Mouse (Mus musculus): ENCODE measurements around the gene Aqp6. TPM values are rescaled to one million over a fixed set of nuclear protein-coding genes. Genes with fewer than 3 reads are reported as not detected.
A peak's percentile ranks its signal among the peaks of the same experiment; 100 is the strongest.

Gene Aqp6
- polyA plus RNA-seq, 1 experiment from 2014 or later: not detected

- peaks cover 74% of the 10 kb centered on the region for H3K4me1 ChIP-seq
- ATAC-seq (ENCODE audit: insufficient number of reproducible peaks, insufficient read depth, low FRiP score, low TSS enrichment, low read depth): no peak
- 28% methylated on average over 6 of the region's 6 CpGs for WGBS
- H3K9me3 ChIP-seq: no peaks in the 10 kb centered on the region
- peak overlapping the region; percentile 85 for H3K4me3 ChIP-seq
- peaks cover 19% of the 10 kb centered on the region for H3K27me3 ChIP-seq
- peak overlapping the region; percentile 51 for H3K9ac ChIP-seq
- H3K36me3 ChIP-seq: no peaks in the 10 kb centered on the region
- peak overlapping the region; percentile 80 for H3K4me2 ChIP-seq
- H3K27ac ChIP-seq: peak overlapping the region; percentile 33
These were observed 48.0 kb downstream of the Aqp6 start for GRCm38 (mm10) chr15:99649067-99649761.

- no peak for ATAC-seq (ENCODE audit: insufficient number of reproducible peaks, insufficient read depth, low FRiP score, low TSS enrichment, low read depth)
- Histone ChIP-seq H3K4me3 (peak overlapping the region; percentile 85), H3K4me2 (peak overlapping the region; percentile 80), H3K9me3 (no peaks in the 10 kb centered on the region), H3K27me3 (peaks cover 30% of the 10 kb centered on the region), H3K9ac (peak overlapping the region; percentile 80), H3K27ac (no peak overlapping the region), H3K36me3 (no peaks in the 10 kb centered on the region), H3K4me1 (peaks cover 68% of the 10 kb centered on the region)
- 49% methylated on average over 2 of the region's 2 CpGs for WGBS
These were observed 49.1 kb downstream of the Aqp6 start for GRCm38 (mm10) chr15:99650304-99650703.

GRCm38 (mm10) chr15:99651163-99651872 lies 50.1 kb downstream of the Aqp6 start, which contains the start of gene Racgap1:
Gene Racgap1 (minus strand): TSS chr15:99651656.
- no peak within 1 kb of the TSS; the same call in 1 of the 2 replicates for H3K27ac ChIP-seq
- H3K27me3 ChIP-seq: peaks cover 39% of the 10 kb centered on the region
- H3K4me1 ChIP-seq: peaks cover 63% of the 10 kb centered on the region
- peak within 1 kb of the TSS; percentile 80 for H3K9ac ChIP-seq
- peak; percentile 91 for ATAC-seq (ENCODE audit: insufficient number of reproducible peaks, insufficient read depth, low FRiP score, low TSS enrichment, low read depth)
- peak within 1 kb of the TSS; percentile 85 for H3K4me3 ChIP-seq
- peak within 1 kb of the TSS; percentile 80 for H3K4me2 ChIP-seq
- H3K9me3 ChIP-seq: no peaks in the 10 kb centered on the region
- no peaks in the 10 kb centered on the region for H3K36me3 ChIP-seq
- WGBS: under 1% methylated on average over 68 of the region's 68 CpGs

GRCm38 (mm10) chr15:99651984-99652872 lies 51.0 kb downstream of the Aqp6 start:
- no peaks in the 10 kb centered on the region for H3K9me3 ChIP-seq
- WGBS: 67% methylated on average over 10 of the region's 10 CpGs
- no peak for ATAC-seq (ENCODE audit: insufficient number of reproducible peaks, insufficient read depth, low FRiP score, low TSS enrichment, low read depth)
- H3K4me3 ChIP-seq: peak overlapping the region; percentile 85
- H3K9ac ChIP-seq: 0 out of 2 replicates have a peak overlapping the region, but pooled peaks have one; percentile 22
- H3K27ac ChIP-seq: no peak overlapping the region
- H3K27me3 ChIP-seq: peaks cover 48% of the 10 kb centered on the region
- H3K36me3 ChIP-seq: no peaks in the 10 kb centered on the region
- peak overlapping the region; percentile 80 for H3K4me2 ChIP-seq
- H3K4me1 ChIP-seq: peaks cover 54% of the 10 kb centered on the region

GRCm38 (mm10) chr15:99653291-99653690 lies 52.1 kb downstream of the Aqp6 start:
- peak overlapping the region; percentile 16 for H3K4me3 ChIP-seq
- H3K27me3 ChIP-seq: peaks cover 48% of the 10 kb centered on the region
- no peaks in the 10 kb centered on the region for H3K9me3 ChIP-seq
- H3K36me3 ChIP-seq: no peaks in the 10 kb centered on the region
- H3K4me1 ChIP-seq: peaks cover 44% of the 10 kb centered on the region
- peak overlapping the region; percentile 53 for H3K4me2 ChIP-seq
- H3K9ac ChIP-seq: no peak overlapping the region
- WGBS: 12% methylated on average over 8 of the region's 8 CpGs
- no peak for ATAC-seq (ENCODE audit: insufficient number of reproducible peaks, insufficient read depth, low FRiP score, low TSS enrichment, low read depth)
- no peak overlapping the region for H3K27ac ChIP-seq

- peak overlapping the region; percentile 53 for H3K4me2 ChIP-seq
- no peaks in the 10 kb centered on the region for H3K36me3 ChIP-seq
- 4% methylated on average over 21 of the region's 21 CpGs for WGBS
- peaks cover 40% of the 10 kb centered on the region for H3K4me1 ChIP-seq
- peak overlapping the region; percentile 16 for H3K4me3 ChIP-seq
- peaks cover 48% of the 10 kb centered on the region for H3K27me3 ChIP-seq
- peak overlapping the region; percentile 49; the same call in 1 of the 2 replicates for H3K9ac ChIP-seq
- no peaks in the 10 kb centered on the region for H3K9me3 ChIP-seq
- no peak overlapping the region for H3K27ac ChIP-seq
- no peak for ATAC-seq (ENCODE audit: insufficient number of reproducible peaks, insufficient read depth, low FRiP score, low TSS enrichment, low read depth)
These were observed 52.7 kb downstream of the Aqp6 start for GRCm38 (mm10) chr15:99653876-99654275.

Other genes with a start within 250 kb of the Aqp6 start
- gene Fmnl3, start 230.9 kb upstream of the Aqp6 start, polyA plus RNA-seq (2015; fragmentation: Nextera tagmentation; extraction: Ambion mirVana): 29.0 and 29.5 TPM in 2 replicates
- 266 and 285 TPM in 2 replicates for gene Tmbim6, start 208.5 kb upstream of the Aqp6 start, polyA plus RNA-seq (2015; fragmentation: Nextera tagmentation; extraction: Ambion mirVana)
- 9.4 and 10.3 TPM in 2 replicates for gene Nckap5l, start 143.7 kb upstream of the Aqp6 start, polyA plus RNA-seq (2015; fragmentation: Nextera tagmentation; extraction: Ambion mirVana)
- gene Bcdin3d, start 126.7 kb upstream of the Aqp6 start, polyA plus RNA-seq (2015; fragmentation: Nextera tagmentation; extraction: Ambion mirVana): 16.3 and 17.3 TPM in 2 replicates
- gene Faim2, start 73.2 kb upstream of the Aqp6 start, polyA plus RNA-seq (2015; fragmentation: Nextera tagmentation; extraction: Ambion mirVana): 0.14 and 0.50 TPM in 2 replicates
- not detected in 2 replicates for gene Aqp2, start 22.3 kb upstream of the Aqp6 start, polyA plus RNA-seq (2015; fragmentation: Nextera tagmentation; extraction: Ambion mirVana)
- gene Aqp5, start 10.6 kb upstream of the Aqp6 start, polyA plus RNA-seq (2015; fragmentation: Nextera tagmentation; extraction: Ambion mirVana): 0.24 and 1.2 TPM in 2 replicates
- 131 and 132 TPM in 2 replicates for gene Racgap1, start 50.3 kb downstream of the Aqp6 start, polyA plus RNA-seq (2015; fragmentation: Nextera tagmentation; extraction: Ambion mirVana)
- gene Asic1, start 69.0 kb downstream of the Aqp6 start, polyA plus RNA-seq (2015; fragmentation: Nextera tagmentation; extraction: Ambion mirVana): 3.3 and 4.2 TPM in 2 replicates
- 55.0 and 73.1 TPM in 2 replicates for gene Smarcd1, start 100.7 kb downstream of the Aqp6 start, polyA plus RNA-seq (2015; fragmentation: Nextera tagmentation; extraction: Ambion mirVana)
- not detected in 2 replicates for gene Gm17349, start 104.1 kb downstream of the Aqp6 start, polyA plus RNA-seq (2015; fragmentation: Nextera tagmentation; extraction: Ambion mirVana)
- 0.37 and 1.0 TPM in 2 replicates for gene Gpd1, start 116.1 kb downstream of the Aqp6 start, polyA plus RNA-seq (2015; fragmentation: Nextera tagmentation; extraction: Ambion mirVana)
- 144 and 179 TPM in 2 replicates for gene Cox14, start 124.2 kb downstream of the Aqp6 start, polyA plus RNA-seq (2015; fragmentation: Nextera tagmentation; extraction: Ambion mirVana)
- gene Cers5, start 171.5 kb downstream of the Aqp6 start, polyA plus RNA-seq (2015; fragmentation: Nextera tagmentation; extraction: Ambion mirVana): 70.8 and 71.5 TPM in 2 replicates

Data from embryonic facial prominence, embryonic 13.5 days (tissue).